Mouse (Mus musculus): ENCODE results near the gene Palld. TPM values are rescaled to one million over a fixed set of nuclear protein-coding genes. Genes with fewer than 3 reads are reported as not detected.

Palld gene
- total RNA-seq, 2 experiments from 2014 or later = 280 to 283 TPM

- intact Hi-C loops (cut with DNase I) = loop anchor here (2.0 kb wide), 1 partner anchor 173 kb away; no protein-coding TSS in a partner anchor
- DNase-seq = peak in 1 of 2 experiments; percentile 16
These were observed 28.5 kb downstream of the Palld start for GRCm38 (mm10) chr8:61873994-61874393.

DNA sequence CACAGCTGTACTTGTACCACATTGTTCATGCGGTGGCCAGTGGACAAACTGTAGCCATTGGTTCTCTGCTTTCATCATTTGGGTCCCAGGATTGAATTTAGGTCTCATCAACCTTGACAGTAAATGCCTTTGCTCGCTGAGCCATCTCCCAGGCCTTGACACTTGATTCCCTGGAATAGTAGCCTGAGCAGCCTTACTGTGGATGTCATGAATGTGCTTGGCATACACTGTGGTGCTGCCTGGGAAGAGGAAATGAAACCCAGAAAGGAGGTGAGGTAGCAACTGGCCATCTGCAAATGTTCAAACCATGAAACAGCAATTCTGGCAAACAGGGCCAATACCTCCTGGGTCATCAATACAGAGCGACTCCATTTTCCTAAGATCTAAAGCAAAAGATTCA lies 34.0 kb downstream of the Palld start:
- DNase-seq = no peak
- intact Hi-C loops (cut with DNase I) = no loop called here

DNA sequence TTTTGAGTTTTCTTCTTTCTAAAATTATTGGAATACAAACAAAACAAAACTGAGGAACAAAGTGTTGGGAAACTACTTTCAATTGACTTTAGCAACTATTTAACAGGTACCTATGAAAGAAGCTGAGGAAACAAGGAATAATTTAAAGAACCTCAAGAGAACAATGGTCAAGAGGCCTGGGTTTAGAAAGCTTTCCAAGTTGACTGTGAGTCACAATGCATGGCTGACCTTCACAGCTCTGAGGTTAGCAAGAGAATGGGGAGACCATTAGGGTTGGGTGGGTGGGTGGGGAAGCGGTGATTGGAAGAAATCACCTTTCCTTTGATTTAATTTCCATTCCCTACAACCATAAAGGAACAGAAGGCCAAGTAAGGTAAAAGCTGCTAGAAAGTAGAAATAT lies 35.6 kb downstream of the Palld start:
- intact Hi-C loops (cut with DNase I) = no loop called here
- no peak for DNase-seq

DNA sequence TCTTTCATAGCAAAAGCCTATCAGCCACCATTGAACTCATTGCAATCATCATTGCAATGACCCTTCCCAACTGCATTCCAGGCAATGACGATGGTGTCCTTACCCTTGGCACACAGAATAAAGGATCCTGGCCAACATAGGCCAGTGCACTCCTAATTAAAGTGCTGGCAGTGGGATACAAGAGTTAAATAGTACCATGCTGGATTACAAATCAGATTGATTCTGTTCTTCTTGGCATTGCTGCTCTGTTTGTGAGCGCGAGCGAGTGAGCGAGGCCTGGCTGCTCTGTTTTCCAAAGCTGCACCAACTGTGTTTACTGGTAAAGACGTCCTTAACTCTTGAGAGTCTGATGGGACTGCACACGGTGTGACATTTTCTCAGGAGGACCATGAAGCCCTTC lies 37.1 kb downstream of the Palld start:
- intact Hi-C loops (cut with DNase I) = no loop called here
- DNase-seq = no peak

DNA sequence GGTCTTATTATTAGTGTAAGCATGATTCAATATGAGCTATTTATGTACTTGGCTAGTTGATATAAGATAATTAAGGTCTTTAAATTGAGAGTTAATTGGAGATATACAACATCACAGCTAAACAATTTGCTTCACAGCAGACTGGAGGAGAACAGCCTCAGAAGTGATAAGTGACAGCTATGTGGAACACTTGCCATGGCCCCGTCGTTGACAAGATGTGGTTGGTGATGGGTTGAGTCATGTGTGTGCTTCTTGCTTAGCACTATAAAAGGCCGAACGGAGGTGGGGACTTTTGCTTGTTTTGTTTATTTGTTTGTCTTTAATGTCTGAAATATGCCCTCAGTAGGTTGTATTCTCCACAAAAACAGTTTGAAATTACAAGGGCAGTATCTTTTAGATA lies 51.2 kb downstream of the Palld start:
- DNase-seq = peak; percentile 63 to 71
- intact Hi-C loops (cut with DNase I) = no loop called here

GRCm38 (mm10) chr8:61848581-61849162 lies 53.8 kb downstream of the Palld start:
- intact Hi-C loops (cut with DNase I) = no loop called here

DNA sequence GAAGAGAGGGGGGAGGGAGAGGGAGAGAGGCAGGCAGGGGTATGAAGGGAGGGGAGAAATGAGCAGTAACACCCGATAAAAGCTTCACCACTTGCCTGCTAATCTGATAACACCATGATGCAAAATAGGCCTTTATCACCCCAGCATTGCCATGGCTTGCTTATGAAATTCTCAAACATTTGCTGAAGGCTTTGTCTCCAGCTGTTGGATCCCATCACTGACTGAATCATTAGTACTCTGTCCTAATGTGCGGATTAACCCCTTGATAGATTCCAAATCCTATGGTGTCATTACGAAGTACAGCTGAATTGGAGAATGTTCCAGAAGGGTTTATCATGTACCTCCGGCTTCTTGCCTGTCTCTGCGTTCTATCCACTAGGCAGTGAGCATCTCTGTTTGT lies 55.0 kb downstream of the Palld start:
- intact Hi-C loops (cut with DNase I) = no loop called here
- no peak for DNase-seq

More at GRCm38 (mm10) chr8:61848581-61849162, 53.8 kb downstream of the Palld start:
- peak in 1 of 2 experiments; percentile 33 for DNase-seq

- intact Hi-C loops (cut with DNase I) = no loop called here
These were observed 57.5 kb downstream of the Palld start for GRCm38 (mm10) chr8:61844992-61845391.

GRCm38 (mm10) chr8:61844575-61844974 lies 57.9 kb downstream of the Palld start:
- no peak for DNase-seq
- intact Hi-C loops (cut with DNase I) = no loop called here

More at GRCm38 (mm10) chr8:61844992-61845391, 57.5 kb downstream of the Palld start:
- DNase-seq = no peak

DNA sequence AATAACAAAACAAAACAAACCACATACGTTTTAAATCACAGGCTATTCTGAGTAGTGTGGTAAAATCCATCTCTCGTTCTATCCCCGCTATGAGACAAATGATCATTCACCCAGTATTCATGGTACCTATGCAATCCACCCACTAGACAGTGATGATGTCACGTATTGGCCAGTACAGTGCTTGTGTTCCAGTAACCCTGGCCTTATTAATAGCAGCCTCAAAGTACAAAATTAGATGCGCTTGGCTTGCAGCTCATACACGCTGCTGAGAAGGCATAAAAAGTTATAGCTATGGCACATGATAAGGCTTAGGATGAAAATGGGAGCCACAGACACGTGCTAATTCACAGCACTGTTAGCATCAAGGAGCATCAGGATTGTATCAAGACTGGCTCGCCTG lies 58.7 kb downstream of the Palld start:
- DNase-seq = peak; percentile 41 to 61

DNA sequence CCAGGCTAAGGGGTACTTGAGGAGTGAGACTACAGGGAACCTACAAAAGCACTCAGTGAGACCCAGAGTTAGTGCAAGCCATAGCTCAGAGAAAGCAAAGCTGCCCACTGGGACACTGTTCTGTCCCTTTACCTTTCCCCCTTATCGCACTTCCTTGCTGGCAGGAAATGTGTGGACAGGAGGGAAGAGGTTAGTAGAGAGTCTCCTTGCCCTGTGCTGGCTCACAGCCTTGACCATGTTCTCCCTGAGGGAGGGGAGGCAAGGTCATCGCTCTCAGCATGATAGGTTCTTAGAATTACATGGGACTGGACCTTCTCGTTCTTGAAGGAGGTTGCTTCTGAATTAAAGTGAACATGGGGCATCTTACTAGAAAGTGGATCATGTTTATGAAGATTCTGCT lies 69.3 kb downstream of the Palld start:
- DNase-seq = no peak
- intact Hi-C loops (cut with DNase I) = loop anchor here (5.0 kb wide), 1 partner anchor 126 kb away; no protein-coding TSS in a partner anchor

More for the DNA sequence above, 58.7 kb downstream of the Palld start:
- intact Hi-C loops (cut with DNase I) = no loop called here

- no peak for DNase-seq
- intact Hi-C loops (cut with DNase I) = loop anchor here (5.0 kb wide), 1 partner anchor 125 kb away; no protein-coding TSS in a partner anchor
These were observed 70.5 kb downstream of the Palld start for GRCm38 (mm10) chr8:61831944-61832343.

GRCm38 (mm10) chr8:61830821-61831220 lies 71.7 kb downstream of the Palld start:
- peak in 1 of 2 experiments; percentile 31 for DNase-seq
- intact Hi-C loops (cut with DNase I) = loop anchor here (5.0 kb wide), 1 partner anchor 124 kb away; no protein-coding TSS in a partner anchor

GRCm38 (mm10) chr8:61824563-61824962 lies 77.9 kb downstream of the Palld start:
- intact Hi-C loops (cut with DNase I) = no loop called here
- peak; percentile 45 to 63 for DNase-seq

DNA sequence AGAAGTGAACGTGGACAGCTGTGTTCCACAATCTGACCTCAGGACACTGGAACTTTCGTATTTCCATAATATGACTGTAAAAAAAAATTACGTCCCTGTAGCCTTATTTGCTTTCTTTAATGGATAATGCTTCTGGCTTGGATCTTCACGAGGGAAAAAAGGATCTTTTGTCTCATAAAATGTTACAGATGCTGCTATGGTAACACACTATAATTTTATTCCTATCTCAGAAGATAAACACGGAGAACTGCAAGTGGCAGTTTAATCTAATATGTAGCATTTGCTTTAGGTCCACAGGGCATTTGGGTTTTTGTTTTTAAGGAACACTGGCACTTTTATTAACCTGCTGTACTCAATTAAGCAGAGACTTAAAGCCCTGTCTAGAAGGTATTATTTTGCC lies 79.3 kb downstream of the Palld start:
- DNase-seq = no peak
- intact Hi-C loops (cut with DNase I) = no loop called here

DNA sequence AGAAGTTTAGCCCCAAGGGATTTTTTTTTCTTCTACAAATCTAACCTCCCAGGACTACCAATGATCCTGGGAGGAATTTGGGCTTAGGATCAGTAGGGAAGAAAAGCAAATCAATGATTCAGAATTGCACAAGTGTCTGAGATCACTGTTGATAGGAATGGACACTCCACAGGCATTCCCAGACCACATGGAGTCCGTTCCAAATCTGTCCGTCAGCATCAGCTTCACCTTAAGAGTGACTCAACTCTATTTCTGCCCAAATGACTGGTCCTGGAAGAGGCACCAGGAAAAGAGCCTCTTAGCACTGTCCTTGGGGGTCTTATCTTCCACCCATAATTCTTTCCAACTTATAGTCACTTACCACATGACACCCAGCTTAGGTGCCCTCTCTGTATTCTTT lies 98.7 kb downstream of the Palld start:
- intact Hi-C loops (cut with DNase I) = no loop called here

GRCm38 (mm10) chr8:61802840-61803239 lies 99.7 kb downstream of the Palld start:
- DNase-seq = no peak
- intact Hi-C loops (cut with DNase I) = no loop called here

More for the DNA sequence above, 98.7 kb downstream of the Palld start:
- no peak for DNase-seq

GRCm38 (mm10) chr8:61797391-61797947 lies 105.0 kb downstream of the Palld start:
- intact Hi-C loops (cut with DNase I) = no loop called here
- DNase-seq = no peak

GRCm38 (mm10) chr8:61796537-61797050 lies 105.9 kb downstream of the Palld start:
- intact Hi-C loops (cut with DNase I) = no loop called here
- no peak for DNase-seq

- no peak for DNase-seq
- intact Hi-C loops (cut with DNase I) = no loop called here
These were observed 112.5 kb downstream of the Palld start for GRCm38 (mm10) chr8:61789946-61790345.

DNA sequence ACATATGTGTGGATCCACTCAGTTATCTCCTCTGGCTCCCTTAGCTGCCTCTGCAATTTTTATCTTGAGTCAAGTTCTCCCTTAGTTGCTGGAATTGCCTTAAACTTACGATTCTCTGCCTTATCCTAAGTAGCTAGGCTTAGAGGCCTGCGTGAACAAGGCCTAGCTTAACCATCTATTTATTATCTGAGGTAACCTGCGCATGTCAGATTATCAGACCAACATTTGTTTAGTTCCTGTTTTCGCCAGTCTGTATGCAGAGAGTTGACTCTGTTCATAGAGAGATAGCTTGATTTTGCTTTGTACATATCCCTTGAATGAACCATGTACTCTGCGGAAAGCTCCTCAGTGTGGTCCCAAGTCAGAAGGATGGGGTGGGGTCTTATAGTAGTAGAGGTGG lies 113.2 kb downstream of the Palld start:
- no peak for DNase-seq
- intact Hi-C loops (cut with DNase I) = no loop called here

- intact Hi-C loops (cut with DNase I) = no loop called here
- no peak for DNase-seq
These were observed 119.5 kb downstream of the Palld start for GRCm38 (mm10) chr8:61782931-61783491.
